ENCODE assay signal across 9 mouse cellular contexts in genomic region chr16:49766326-49766725, GRCm38 (mm10). TPM values are rescaled to one million over a fixed set of nuclear protein-coding genes. Genes with fewer than 3 reads are reported as not detected.
DNase-seq lines count a peak whose midpoint lies in the region; ATAC-seq lines count a peak whose summit lies in the region.
"Had no signal": no experiment of that assay in that cellular context is flagged by ENCODE, and none has a peak within 500 bp of the region (broad histone marks: within the 10 kb centered on the region; RNA-seq: fewer than 3 reads in every experiment).

No protein-coding gene starts in this region.

- no peak for ATAC-seq in kidney, embryonic 14.5 days (ENCODE audit: low FRiP score, low TSS enrichment)

- H3K4me3 ChIP-seq in kidney, embryonic 14.5 days (ENCODE audit: low read length), result no peak overlapping the region
- H3K4me3 ChIP-seq: limb, embryonic 15.5 days had no signal

- DNase-seq in kidney, adult 11 months, result peak; percentile 7
- DNase-seq in NIH3T3 (ENCODE audit: low read depth), result peak; percentile 56
- peak; percentile 25 to 34 for DNase-seq in cerebellum, postnatal 14 days
- peak; percentile 62 for DNase-seq in liver
- peak; percentile 9 for DNase-seq in retina, adult 2 months (ENCODE audit: low read depth, low spot score)
- DNase-seq in left cerebral cortex, adult 18-20 months (ENCODE audit: low spot score in 2 of 2), result no peak
- DNase-seq in ovary, adult 18-20 months (ENCODE audit: low spot score), result no peak

- no peak overlapping the region for H3K4me2 ChIP-seq in kidney, embryonic 14.5 days (replicated peaks; ENCODE audit: low read depth, low read length)
- H3K4me2 ChIP-seq: limb, embryonic 15.5 days had no signal

- no peaks in the 10 kb centered on the region; the same call in 1 of the 2 replicates for H3K36me3 ChIP-seq in kidney, embryonic 14.5 days (ENCODE audit: control insufficient read depth, insufficient read depth, low read length)

- 68% methylated on average over 3 of the region's 3 CpGs for WGBS in kidney, embryonic 14.5 days

- no peaks in the 10 kb centered on the region for H3K4me1 ChIP-seq in kidney, embryonic 14.5 days (ENCODE audit: control insufficient read depth, insufficient read depth, low read length)
- H3K4me1 ChIP-seq: limb, embryonic 15.5 days had no signal

- no peak overlapping the region for H3K9ac ChIP-seq in kidney, embryonic 14.5 days (ENCODE audit: low read depth, low read length)
- H3K9ac ChIP-seq: limb, embryonic 15.5 days had no signal

- H3K9me3 ChIP-seq in kidney, embryonic 14.5 days (ENCODE audit: control insufficient read depth, low read length), result no peaks in the 10 kb centered on the region
- H3K9me3 ChIP-seq: limb, embryonic 15.5 days had no signal

- H3K27me3 ChIP-seq in kidney, embryonic 14.5 days (ENCODE audit: control insufficient read depth, insufficient read depth, low read length), result no peaks in the 10 kb centered on the region
- H3K27me3 ChIP-seq: limb, embryonic 15.5 days had no signal

- no peak overlapping the region for H3K27ac ChIP-seq in kidney, embryonic 14.5 days (ENCODE audit: low read depth, low read length)
- H3K27ac ChIP-seq: limb, embryonic 15.5 days had no signal

RNA-seq across cellular contexts. Expression of gene Cd47, which starts 34.0 kb away (rescaled TPM):
- polyA plus RNA-seq in kidney, embryonic 14.5 days (2014; fragmentation: Nextera tagmentation; extraction: Ambion mirVana), result 72.8 and 82.9 TPM in 2 replicates
- total RNA-seq in left cerebral cortex, adult 18-20 months (2021), result 100 to 1,000 TPM; 215 to 235 TPM

Comparison
In these comparisons a context has a peak if more than half of its experiments do, and no peak if none do; other contexts are left out.
1. DNase-seq: peak in kidney, adult 11 months (single experiment), NIH3T3 (single experiment), cerebellum, postnatal 14 days (2 of 2), liver (single experiment) and retina, adult 2 months (single experiment); none in left cerebral cortex, adult 18-20 months (0 of 2) and ovary, adult 18-20 months (single experiment).